Mouse (Mus musculus): ENCODE measurements around the gene Erp44. TPM values are rescaled to one million over a fixed set of nuclear protein-coding genes. Genes with fewer than 3 reads are reported as not detected.

The Erp44 gene
- total RNA-seq, 2 experiments from 2014 or later: 32.7 to 33.8 TPM

GRCm38 (mm10) chr4:48243737-48244136, 35.6 kb downstream of the Erp44 start:
- no peak for DNase-seq (ENCODE audit: low spot score)
- intact Hi-C loops (cut with DNase I): no loop called here

- no peak for DNase-seq (ENCODE audit: low spot score)
- intact Hi-C loops (cut with DNase I): no loop called here
These were observed 36.9 kb downstream of the Erp44 start for GRCm38 (mm10) chr4:48242482-48242881.

GRCm38 (mm10) chr4:48239046-48239445, 40.3 kb downstream of the Erp44 start:
- intact Hi-C loops (cut with DNase I): no loop called here
- DNase-seq (ENCODE audit: low spot score): no peak

- intact Hi-C loops (cut with DNase I): no loop called here
- no peak for DNase-seq (ENCODE audit: low spot score)
These were observed 42.6 kb downstream of the Erp44 start for GRCm38 (mm10) chr4:48236721-48237120.

- intact Hi-C loops (cut with DNase I): no loop called here
These were observed 52.6 kb downstream of the Erp44 start for GRCm38 (mm10) chr4:48226800-48227199.

GRCm38 (mm10) chr4:48225604-48226003, 53.8 kb downstream of the Erp44 start:
- intact Hi-C loops (cut with DNase I): loop anchor here (1.0 to 2.0 kb wide), 2 partner anchors 53 to 156 kb away; partner anchors contain the start of genes Erp44 and Invs
- DNase-seq (ENCODE audit: low spot score): no peak

More at GRCm38 (mm10) chr4:48226800-48227199, 52.6 kb downstream of the Erp44 start:
- DNase-seq (ENCODE audit: low spot score): no peak

- intact Hi-C loops (cut with DNase I): loop anchor here (1.0 to 2.0 kb wide), 2 partner anchors 54 to 156 kb away; partner anchors contain the start of genes Erp44 and Invs
- DNase-seq (ENCODE audit: low spot score): no peak
These were observed 54.2 kb downstream of the Erp44 start for GRCm38 (mm10) chr4:48225173-48225572.

- intact Hi-C loops (cut with DNase I): no loop called here
- no peak for DNase-seq (ENCODE audit: low spot score)
These were observed 75.8 kb downstream of the Erp44 start for GRCm38 (mm10) chr4:48203564-48203963.

GRCm38 (mm10) chr4:48198447-48198846, 80.9 kb downstream of the Erp44 start:
- no peak for DNase-seq (ENCODE audit: low spot score)

GRCm38 (mm10) chr4:48197925-48198324, 81.4 kb downstream of the Erp44 start:
- intact Hi-C loops (cut with DNase I): loop anchor here (5.0 to 10.0 kb wide), 3 partner anchors 151 to 763 kb away; partner anchors contain the start of gene Nr4a3

More at GRCm38 (mm10) chr4:48198447-48198846, 80.9 kb downstream of the Erp44 start:
- intact Hi-C loops (cut with DNase I): loop anchor here (5.0 to 10.0 kb wide), 3 partner anchors 151 to 764 kb away; partner anchors contain the start of gene Nr4a3

GRCm38 (mm10) chr4:48182115-48182806, 97.1 kb downstream of the Erp44 start:
- intact Hi-C loops (cut with DNase I): no loop called here
- DNase-seq (ENCODE audit: low spot score): no peak

More at GRCm38 (mm10) chr4:48197925-48198324, 81.4 kb downstream of the Erp44 start:
- DNase-seq (ENCODE audit: low spot score): no peak

- intact Hi-C loops (cut with DNase I): no loop called here
These were observed 98.0 kb downstream of the Erp44 start for GRCm38 (mm10) chr4:48181366-48181765.

GRCm38 (mm10) chr4:48180922-48181321, 98.4 kb downstream of the Erp44 start:
- intact Hi-C loops (cut with DNase I): no loop called here
- no peak for DNase-seq (ENCODE audit: low spot score)

More at GRCm38 (mm10) chr4:48181366-48181765, 98.0 kb downstream of the Erp44 start:
- no peak for DNase-seq (ENCODE audit: low spot score)

GRCm38 (mm10) chr4:48175666-48176065, 103.7 kb downstream of the Erp44 start:
- intact Hi-C loops (cut with DNase I): no loop called here
- DNase-seq (ENCODE audit: low spot score): no peak

GRCm38 (mm10) chr4:48163851-48164250, 115.5 kb downstream of the Erp44 start:
- DNase-seq (ENCODE audit: low spot score): no peak
- intact Hi-C loops (cut with DNase I): loop anchor here (5.0 kb wide), 1 partner anchor 587 kb away; no protein-coding TSS in a partner anchor

GRCm38 (mm10) chr4:48160386-48160785, 119.0 kb downstream of the Erp44 start:
- intact Hi-C loops (cut with DNase I): loop anchor here (5.0 kb wide), 1 partner anchor 583 kb away; no protein-coding TSS in a partner anchor
- no peak for DNase-seq (ENCODE audit: low spot score)

GRCm38 (mm10) chr4:48155864-48156263, 123.5 kb downstream of the Erp44 start:
- intact Hi-C loops (cut with DNase I): no loop called here
- no peak for DNase-seq (ENCODE audit: low spot score)

GRCm38 (mm10) chr4:48153229-48153628, 126.1 kb downstream of the Erp44 start:
- DNase-seq (ENCODE audit: low spot score): no peak
- intact Hi-C loops (cut with DNase I): no loop called here

GRCm38 (mm10) chr4:48149492-48149891, 129.9 kb downstream of the Erp44 start:
- intact Hi-C loops (cut with DNase I): no loop called here
- DNase-seq (ENCODE audit: low spot score): no peak
